Mouse (Mus musculus): ENCODE data around the gene Basp1.
A peak's percentile ranks its signal among the peaks of the same experiment; 100 is the strongest.

The Basp1 gene

GRCm38 (mm10) chr15:25364160-25364818, 49.3 kb downstream of the Basp1 start:
- no peak for DNase-seq (ENCODE audit: low read depth, low spot score)

- DNase-seq (ENCODE audit: low read depth, low spot score) = no peak
These were observed 49.9 kb downstream of the Basp1 start for GRCm38 (mm10) chr15:25363636-25364035.

GRCm38 (mm10) chr15:25360825-25361224, 52.7 kb downstream of the Basp1 start:
- peak; percentile 53 for DNase-seq (ENCODE audit: low read depth, low spot score)

- DNase-seq (ENCODE audit: low read depth, low spot score) = peak; percentile 92
These were observed 54.9 kb downstream of the Basp1 start for GRCm38 (mm10) chr15:25358680-25359097.

- DNase-seq (ENCODE audit: low read depth, low spot score) = peak; percentile 86
These were observed 58.2 kb downstream of the Basp1 start for GRCm38 (mm10) chr15:25355339-25355738.

GRCm38 (mm10) chr15:25354738-25355137, 58.8 kb downstream of the Basp1 start:
- DNase-seq (ENCODE audit: low read depth, low spot score) = peak; percentile 88

GRCm38 (mm10) chr15:25353498-25353897, 60.1 kb downstream of the Basp1 start:
- DNase-seq (ENCODE audit: low read depth, low spot score) = no peak

- no peak for DNase-seq (ENCODE audit: low read depth, low spot score)
These were observed 70.3 kb downstream of the Basp1 start for GRCm38 (mm10) chr15:25343263-25343662.

- DNase-seq (ENCODE audit: low read depth, low spot score) = no peak
These were observed 78.3 kb downstream of the Basp1 start for GRCm38 (mm10) chr15:25335277-25335676.

- DNase-seq (ENCODE audit: low read depth, low spot score) = no peak
These were observed 81.6 kb downstream of the Basp1 start for GRCm38 (mm10) chr15:25331877-25332445.

- DNase-seq (ENCODE audit: low read depth, low spot score) = no peak
These were observed 82.6 kb downstream of the Basp1 start for GRCm38 (mm10) chr15:25330946-25331345.

- no peak for DNase-seq (ENCODE audit: low read depth, low spot score)
These were observed 91.0 kb downstream of the Basp1 start for GRCm38 (mm10) chr15:25322601-25323000.

GRCm38 (mm10) chr15:25322111-25322510, 91.5 kb downstream of the Basp1 start:
- no peak for DNase-seq (ENCODE audit: low read depth, low spot score)

- peak; percentile 31 for DNase-seq (ENCODE audit: low read depth, low spot score)
These were observed 91.9 kb downstream of the Basp1 start for GRCm38 (mm10) chr15:25321636-25322035.

GRCm38 (mm10) chr15:25314471-25314870, 99.1 kb downstream of the Basp1 start:
- no peak for DNase-seq (ENCODE audit: low read depth, low spot score)

Measured in A20 (cell line).